Mouse (Mus musculus): ENCODE results near the gene Ank3. TPM values are rescaled to one million over a fixed set of nuclear protein-coding genes. Genes with fewer than 3 reads are reported as not detected.

Gene Ank3
- polyA plus RNA-seq, 1 experiment, result 1.2 TPM

- 90% methylated on average over 5 of the region's 5 CpGs for WGBS
- H3K27me3 ChIP-seq (ENCODE audit: control insufficient read depth, insufficient read depth, low read length), result no peaks in the 10 kb centered on the region
- H3K36me3 ChIP-seq (ENCODE audit: control insufficient read depth, insufficient read depth, low read length), result no peaks in the 10 kb centered on the region
- no peak for DNase-seq (ENCODE audit: low read depth in 1 of 2, low spot score in 2 of 2)
- TF ChIP-seq POLR2A (IDR thresholded peaks at IDR 0.05; ENCODE audit: low read depth, low read length) (no peak), CTCF (IDR thresholded peaks at IDR 0.05; ENCODE audit: extremely low read depth, insufficient read depth, insufficient read length, insufficient replicate concordance) (no peak)
- no peak overlapping the region for H3K27ac ChIP-seq (ENCODE audit: insufficient read depth, low read length)
- no peak overlapping the region for H3K4me3 ChIP-seq (ENCODE audit: extremely low read depth, insufficient read depth, insufficient read length)
- H3K4me1 ChIP-seq (ENCODE audit: control insufficient read depth, insufficient read depth, insufficient read length), result no peaks in the 10 kb centered on the region
Observed at GRCm38 (mm10) chr10:69634891-69635290, 236.3 kb downstream of the Ank3 start.

- WGBS, result 75% methylated on average over 11 of the region's 11 CpGs
- Histone ChIP-seq H3K4me1 (ENCODE audit: control insufficient read depth, insufficient read depth, insufficient read length) (no peaks in the 10 kb centered on the region), H3K27ac (ENCODE audit: insufficient read depth, low read length) (no peak overlapping the region), H3K27me3 (ENCODE audit: control insufficient read depth, insufficient read depth, low read length) (no peaks in the 10 kb centered on the region), H3K4me3 (ENCODE audit: extremely low read depth, insufficient read depth, insufficient read length) (no peak overlapping the region), H3K36me3 (ENCODE audit: control insufficient read depth, insufficient read depth, low read length) (no peaks in the 10 kb centered on the region)
- no peak for DNase-seq (ENCODE audit: low read depth in 1 of 2, low spot score in 2 of 2)
- TF ChIP-seq POLR2A (IDR thresholded peaks at IDR 0.05; ENCODE audit: low read depth, low read length), result no peak
- TF ChIP-seq CTCF (IDR thresholded peaks at IDR 0.05; ENCODE audit: extremely low read depth, insufficient read depth, insufficient read length, insufficient replicate concordance), result no peak
Observed at GRCm38 (mm10) chr10:69635910-69636656, 237.5 kb downstream of the Ank3 start.

- no peaks in the 10 kb centered on the region for H3K27me3 ChIP-seq (ENCODE audit: control insufficient read depth, insufficient read depth, low read length)
- 86% methylated on average over 6 of the region's 6 CpGs for WGBS
- no peaks in the 10 kb centered on the region for H3K4me1 ChIP-seq (ENCODE audit: control insufficient read depth, insufficient read depth, insufficient read length)
- no peak for DNase-seq (ENCODE audit: low read depth in 1 of 2, low spot score in 2 of 2)
- H3K36me3 ChIP-seq (ENCODE audit: control insufficient read depth, insufficient read depth, low read length), result no peaks in the 10 kb centered on the region
- H3K4me3 ChIP-seq (ENCODE audit: extremely low read depth, insufficient read depth, insufficient read length), result no peak overlapping the region
- TF ChIP-seq POLR2A (IDR thresholded peaks at IDR 0.05; ENCODE audit: low read depth, low read length) (no peak), CTCF (IDR thresholded peaks at IDR 0.05; ENCODE audit: extremely low read depth, insufficient read depth, insufficient read length, insufficient replicate concordance) (no peak)
- no peak overlapping the region for H3K27ac ChIP-seq (ENCODE audit: insufficient read depth, low read length)
Observed at GRCm38 (mm10) chr10:69639138-69639537, 240.6 kb downstream of the Ank3 start.

- Histone ChIP-seq H3K36me3 (ENCODE audit: control insufficient read depth, insufficient read depth, low read length) (no peaks in the 10 kb centered on the region), H3K4me3 (ENCODE audit: extremely low read depth, insufficient read depth, insufficient read length) (no peak overlapping the region), H3K27ac (ENCODE audit: insufficient read depth, low read length) (no peak overlapping the region), H3K4me1 (ENCODE audit: control insufficient read depth, insufficient read depth, insufficient read length) (no peaks in the 10 kb centered on the region), H3K27me3 (ENCODE audit: control insufficient read depth, insufficient read depth, low read length) (no peaks in the 10 kb centered on the region)
- WGBS, result 82% methylated on average over 4 of the region's 4 CpGs
- no peak for DNase-seq (ENCODE audit: low read depth in 1 of 2, low spot score in 2 of 2)
- TF ChIP-seq POLR2A (IDR thresholded peaks at IDR 0.05; ENCODE audit: low read depth, low read length) (no peak), CTCF (IDR thresholded peaks at IDR 0.05; ENCODE audit: extremely low read depth, insufficient read depth, insufficient read length, insufficient replicate concordance) (no peak)
Observed at GRCm38 (mm10) chr10:69640617-69641016, 242.0 kb downstream of the Ank3 start.

GRCm38 (mm10) chr10:69643481-69643880 is 244.9 kb downstream of the Ank3 start:
- 75% methylated on average over 3 of the region's 3 CpGs for WGBS
- DNase-seq (ENCODE audit: low read depth in 1 of 2, low spot score in 2 of 2), result no peak
- Histone ChIP-seq H3K27ac (ENCODE audit: insufficient read depth, low read length) (no peak overlapping the region), H3K4me1 (ENCODE audit: control insufficient read depth, insufficient read depth, insufficient read length) (no peaks in the 10 kb centered on the region), H3K4me3 (ENCODE audit: extremely low read depth, insufficient read depth, insufficient read length) (no peak overlapping the region), H3K36me3 (ENCODE audit: control insufficient read depth, insufficient read depth, low read length) (no peaks in the 10 kb centered on the region), H3K27me3 (ENCODE audit: control insufficient read depth, insufficient read depth, low read length) (no peaks in the 10 kb centered on the region)
- TF ChIP-seq POLR2A (IDR thresholded peaks at IDR 0.05; ENCODE audit: low read depth, low read length) (no peak), CTCF (IDR thresholded peaks at IDR 0.05; ENCODE audit: extremely low read depth, insufficient read depth, insufficient read length, insufficient replicate concordance) (no peak)

GRCm38 (mm10) chr10:69643986-69644385 is 245.4 kb downstream of the Ank3 start:
- Histone ChIP-seq H3K27ac (ENCODE audit: insufficient read depth, low read length) (no peak overlapping the region), H3K4me3 (ENCODE audit: extremely low read depth, insufficient read depth, insufficient read length) (no peak overlapping the region), H3K27me3 (ENCODE audit: control insufficient read depth, insufficient read depth, low read length) (no peaks in the 10 kb centered on the region), H3K36me3 (ENCODE audit: control insufficient read depth, insufficient read depth, low read length) (no peaks in the 10 kb centered on the region), H3K4me1 (ENCODE audit: control insufficient read depth, insufficient read depth, insufficient read length) (no peaks in the 10 kb centered on the region)
- DNase-seq (ENCODE audit: low read depth in 1 of 2, low spot score in 2 of 2), result no peak
- no peak for TF ChIP-seq POLR2A (IDR thresholded peaks at IDR 0.05; ENCODE audit: low read depth, low read length)
- no peak for TF ChIP-seq CTCF (IDR thresholded peaks at IDR 0.05; ENCODE audit: extremely low read depth, insufficient read depth, insufficient read length, insufficient replicate concordance)
- 87% methylated on average over 6 of the region's 6 CpGs for WGBS

GRCm38 (mm10) chr10:69645311-69645802 is 246.8 kb downstream of the Ank3 start:
- Histone ChIP-seq H3K27me3 (ENCODE audit: control insufficient read depth, insufficient read depth, low read length) (no peaks in the 10 kb centered on the region), H3K4me1 (ENCODE audit: control insufficient read depth, insufficient read depth, insufficient read length) (no peaks in the 10 kb centered on the region), H3K36me3 (ENCODE audit: control insufficient read depth, insufficient read depth, low read length) (no peaks in the 10 kb centered on the region), H3K4me3 (ENCODE audit: extremely low read depth, insufficient read depth, insufficient read length) (no peak overlapping the region), H3K27ac (ENCODE audit: insufficient read depth, low read length) (no peak overlapping the region)
- WGBS, result 83% methylated on average over 5 of the region's 5 CpGs
- DNase-seq (ENCODE audit: low read depth in 1 of 2, low spot score in 2 of 2), result no peak
- no peak for TF ChIP-seq POLR2A (IDR thresholded peaks at IDR 0.05; ENCODE audit: low read depth, low read length)
- no peak for TF ChIP-seq CTCF (IDR thresholded peaks at IDR 0.05; ENCODE audit: extremely low read depth, insufficient read depth, insufficient read length, insufficient replicate concordance)

Measured in spleen, adult 2 months (tissue).